Mouse (Mus musculus): ENCODE measurements around the gene Gtf2i. TPM values are rescaled to one million over a fixed set of nuclear protein-coding genes. Genes with fewer than 3 reads are reported as not detected.

Gtf2i gene
- total RNA-seq, 4 experiments from 2014 or later = 183 to 210 (median 205) TPM

- DNase-seq (ENCODE audit: low spot score) = no peak
Measured at GRCm38 (mm10) chr5:134243661-134244436, 70.7 kb downstream of the Gtf2i start.

DNA sequence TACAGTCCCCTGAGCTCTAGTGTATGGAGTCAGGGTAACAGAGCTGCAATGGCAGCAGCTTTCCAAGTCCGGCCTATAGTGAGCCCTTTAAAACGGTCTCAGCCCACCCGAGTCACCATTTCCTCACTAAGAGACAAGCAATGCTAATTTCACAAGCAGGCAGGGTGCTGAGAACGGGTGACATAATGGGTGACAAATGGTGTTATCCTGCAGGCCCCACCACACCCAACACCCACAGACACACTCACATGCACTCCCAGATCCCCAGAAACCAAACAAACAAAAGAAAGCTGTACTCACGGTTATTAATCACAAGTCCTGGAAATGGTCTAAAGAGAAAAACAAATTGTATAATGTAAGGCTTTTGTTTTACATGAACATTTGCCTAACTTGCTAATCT, 72.7 kb downstream of the Gtf2i start:
- DNase-seq (ENCODE audit: low spot score) = no peak

DNA sequence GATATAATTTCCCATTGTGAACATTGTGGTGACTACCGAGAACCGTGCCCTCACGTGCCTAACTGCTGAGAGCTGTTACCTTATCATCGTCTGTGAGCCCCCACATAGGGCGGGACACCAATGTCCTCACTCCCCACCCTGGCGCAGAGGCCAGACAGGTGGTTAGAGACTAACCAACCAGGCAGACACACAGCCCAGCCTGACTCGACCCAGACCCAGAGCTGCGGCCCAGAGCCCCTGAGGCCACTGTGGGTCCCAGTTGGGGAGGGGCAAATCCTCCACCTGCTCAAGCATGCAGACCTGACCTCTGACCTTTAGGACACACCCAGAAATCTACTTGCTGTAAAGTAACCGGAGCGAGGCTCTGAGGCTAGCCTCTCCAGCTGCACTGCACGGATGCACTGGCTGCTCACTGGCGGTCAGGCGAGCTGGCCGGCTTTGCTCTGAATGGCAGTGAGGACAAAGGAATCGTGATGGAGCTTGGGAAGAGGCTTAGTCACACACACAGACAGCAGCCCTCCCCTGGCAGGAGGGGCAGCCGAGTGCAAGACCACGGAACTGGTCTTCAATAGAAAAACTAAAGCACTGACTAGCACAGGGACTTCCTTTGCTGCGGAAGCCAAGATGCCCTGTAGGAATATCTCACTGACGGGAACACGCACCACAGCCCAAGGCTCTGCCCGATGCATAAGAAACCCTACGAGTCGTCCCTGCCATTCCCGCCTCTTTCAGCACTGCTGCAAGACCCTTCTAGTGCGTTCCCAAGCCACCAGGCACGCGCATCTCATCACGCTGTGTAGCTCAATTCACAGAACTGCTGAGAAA, 76.4 kb downstream of the Gtf2i start:
- DNase-seq (ENCODE audit: low spot score) = no peak

- no peak for DNase-seq (ENCODE audit: low spot score)
Measured at GRCm38 (mm10) chr5:134237508-134237907, 77.1 kb downstream of the Gtf2i start.

GRCm38 (mm10) chr5:134236796-134237195, 77.8 kb downstream of the Gtf2i start:
- no peak for DNase-seq (ENCODE audit: low spot score)

- DNase-seq (ENCODE audit: low spot score) = no peak
Measured at GRCm38 (mm10) chr5:134236241-134236640, 78.3 kb downstream of the Gtf2i start.

- DNase-seq (ENCODE audit: low spot score) = no peak
Measured at GRCm38 (mm10) chr5:134235111-134235510, 79.4 kb downstream of the Gtf2i start.

DNA sequence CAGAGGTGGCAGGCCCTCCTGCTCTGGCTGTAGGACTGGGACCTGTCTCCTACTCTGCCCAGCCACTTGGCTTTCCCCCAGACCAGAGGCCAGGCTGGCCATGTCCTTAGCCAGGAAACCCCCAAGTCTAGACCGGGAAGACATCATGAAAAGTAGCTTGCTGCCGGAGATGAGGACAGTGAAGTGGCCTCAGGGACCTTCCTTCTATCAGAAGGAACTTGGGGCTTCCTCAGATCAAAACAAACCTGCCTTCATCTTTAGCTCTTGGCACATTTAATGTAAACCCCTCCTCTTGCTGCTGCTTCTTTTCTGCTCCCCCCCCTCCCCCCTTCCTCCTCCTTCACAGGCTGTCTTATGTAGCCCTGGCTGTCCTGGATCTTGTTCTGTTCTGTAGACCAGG, 80.4 kb downstream of the Gtf2i start:
- DNase-seq (ENCODE audit: low spot score) = no peak

DNA sequence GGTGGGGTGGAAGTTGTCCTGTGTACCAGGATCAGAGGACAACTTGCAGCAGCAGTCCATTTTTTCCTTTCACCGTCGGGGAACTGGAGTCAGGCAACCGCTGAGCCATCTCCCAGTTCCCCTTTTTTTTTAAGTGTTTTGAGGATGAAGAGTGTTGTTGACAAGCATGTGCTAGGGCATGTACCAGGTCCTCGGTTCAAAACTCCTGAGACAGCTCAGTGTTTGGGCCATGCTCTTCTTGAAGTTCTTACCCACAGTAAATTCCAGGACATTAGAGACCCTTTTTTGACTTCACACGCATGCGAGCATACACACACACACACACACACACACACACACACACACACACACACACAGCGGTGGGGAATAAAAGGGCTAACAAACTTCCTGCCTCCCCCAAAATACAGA, 81.3 kb downstream of the Gtf2i start:
- DNase-seq (ENCODE audit: low spot score) = no peak

- DNase-seq (ENCODE audit: low spot score) = peak; percentile 47
Measured at GRCm38 (mm10) chr5:134232568-134232967, 82.0 kb downstream of the Gtf2i start.

DNA sequence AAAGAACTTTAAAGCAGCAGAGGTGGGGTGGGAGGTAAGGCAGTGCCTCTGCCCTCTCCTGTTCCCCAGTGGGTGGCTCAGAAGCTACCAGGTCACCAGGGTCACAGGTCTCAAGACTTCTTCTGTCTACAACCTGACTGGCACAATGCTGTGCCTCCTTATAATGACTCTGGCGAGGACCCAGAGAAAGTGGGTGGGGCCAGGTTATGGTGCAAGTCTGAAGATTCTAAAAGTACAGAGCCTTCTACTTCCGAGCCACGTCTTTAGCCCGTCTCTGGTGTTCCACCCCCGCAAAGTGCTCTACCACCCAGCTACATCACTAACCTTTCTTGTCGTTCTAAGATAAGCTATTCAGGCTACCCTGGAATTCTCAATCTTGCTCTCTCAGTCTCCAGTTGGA, 82.4 kb downstream of the Gtf2i start:
- DNase-seq (ENCODE audit: low spot score) = no peak

- peak; percentile 63 for DNase-seq (ENCODE audit: low spot score)
Measured at GRCm38 (mm10) chr5:134231376-134231775, 83.2 kb downstream of the Gtf2i start.

GRCm38 (mm10) chr5:134229391-134229790, 85.2 kb downstream of the Gtf2i start, which contains the start of gene Ncf1:
TSS of gene Ncf1 (minus strand) at chr5:134229625.
- DNase-seq (ENCODE audit: low spot score) = no peak

DNA sequence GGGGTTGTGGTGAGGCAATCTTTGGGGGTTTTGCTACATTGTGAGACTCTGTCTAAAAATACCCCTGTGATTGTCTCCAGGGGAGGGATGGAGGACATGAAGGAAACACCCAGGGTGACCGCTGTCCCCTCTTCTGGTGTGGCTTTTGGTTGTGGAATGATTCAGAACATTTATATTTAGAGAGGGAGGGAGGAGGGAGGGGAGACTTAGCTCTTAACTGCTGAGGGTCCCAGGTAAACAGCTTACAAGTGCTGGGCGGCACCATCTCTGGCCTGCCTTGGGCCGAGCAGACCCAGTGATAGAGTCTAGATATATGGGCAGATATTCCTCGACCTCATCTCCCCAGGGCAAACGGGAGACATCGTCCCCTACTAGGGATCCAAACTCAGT, 86.3 kb downstream of the Gtf2i start:
- DNase-seq (ENCODE audit: low spot score) = no peak

- no peak for DNase-seq (ENCODE audit: low spot score)
Measured at GRCm38 (mm10) chr5:134227574-134228248, 86.8 kb downstream of the Gtf2i start.

- no peak for DNase-seq (ENCODE audit: low spot score)
Measured at GRCm38 (mm10) chr5:134226946-134227345, 87.6 kb downstream of the Gtf2i start.

- DNase-seq (ENCODE audit: low spot score) = no peak
Measured at GRCm38 (mm10) chr5:134225110-134225901, 89.3 kb downstream of the Gtf2i start.

GRCm38 (mm10) chr5:134221708-134222150, 92.8 kb downstream of the Gtf2i start:
- DNase-seq (ENCODE audit: low spot score) = no peak

GRCm38 (mm10) chr5:134221278-134221677, 93.3 kb downstream of the Gtf2i start:
- DNase-seq (ENCODE audit: low spot score) = no peak

DNA sequence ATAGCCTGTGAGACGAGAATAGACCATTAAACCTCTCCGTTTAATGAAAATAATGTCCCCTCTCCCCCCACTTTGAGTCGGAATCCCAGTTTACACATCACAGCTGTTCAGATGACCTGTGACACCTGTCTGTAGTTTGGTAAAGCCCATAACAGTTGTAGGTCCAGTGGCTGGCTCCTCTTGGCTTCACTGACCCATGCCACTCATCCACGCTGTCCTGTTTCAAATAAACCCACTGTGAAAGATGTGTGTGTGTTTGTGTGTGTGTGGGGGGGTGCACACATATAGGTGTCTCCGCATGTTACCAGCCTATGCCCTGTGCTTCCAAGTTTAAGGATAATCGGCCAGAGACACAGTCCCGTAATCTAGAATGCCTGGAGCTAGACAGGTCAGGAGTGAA, 96.7 kb downstream of the Gtf2i start:
- no peak for DNase-seq (ENCODE audit: low spot score)
